Mouse (Mus musculus) kidney, adult 2 months (tissue): Measurements from ENCODE around the gene Efhc1.

Experiments used
- CTCF ChIP-seq: fragments of 200-500 bp; conservative IDR thresholded peaks from 2 replicates; pipeline ENCODE4 v1.5.1; 2011; ENCODE audit warnings: low read depth, mild to moderate bottlenecking, control low read depth, low read length, moderate library complexity, mixed read lengths; ENCODE audit not compliant: insufficient read depth, insufficient read length
- POLR2A ChIP-seq: fragments of 200-500 bp; IDR thresholded peaks from one replicate; pipeline ENCODE4 v1.6.1; 2011; ENCODE audit warnings: low read depth, low read length, control low read depth

GRCm38 (mm10) chr1:21037881-21038601, 86.6 kb downstream of the Efhc1 start:
- no peak for TF ChIP-seq POLR2A
- no peak for TF ChIP-seq CTCF
